Mouse (Mus musculus) G1E-ER4 (cell line): ENCODE results near the gene Gm49369. TPM values are rescaled to one million over a fixed set of nuclear protein-coding genes. Genes with fewer than 3 reads are reported as not detected.

Experiments used
- GATA1 ChIP-seq: IDR thresholded peaks from one replicate; pipeline ENCODE4 v1.8.0; 2012; ENCODE audit warnings: low read length, inconsistent platforms
- polyA plus RNA-seq: library from polyadenylated mRNA; stranded (reverse); fragments of >175 nt; gene quantifications from 2 replicates; pipeline ENCODE4 v1.2.3, GENCODE M21; 2012

The Gm49369 gene
- polyA plus RNA-seq, 1 experiment: 24.2 TPM

GRCm38 (mm10) chr7:142385742-142386403, 3.4 kb upstream of the Gm49369 start:
- TF ChIP-seq GATA1: no peak

GRCm38 (mm10) chr7:142384306-142384705, 1.8 kb upstream of the Gm49369 start:
- TF ChIP-seq GATA1: no peak

- no peak for TF ChIP-seq GATA1
These were observed 1.3 kb downstream of the Gm49369 start for GRCm38 (mm10) chr7:142381175-142381574.

GRCm38 (mm10) chr7:142379186-142379585, 3.3 kb downstream of the Gm49369 start:
- TF ChIP-seq GATA1: no peak

- TF ChIP-seq GATA1: peak; percentile 73
These were observed 5.1 kb downstream of the Gm49369 start for GRCm38 (mm10) chr7:142377233-142377925.

- TF ChIP-seq GATA1: no peak
These were observed 6.4 kb downstream of the Gm49369 start for GRCm38 (mm10) chr7:142376096-142376495.

- TF ChIP-seq GATA1: no peak
These were observed 7.2 kb downstream of the Gm49369 start for GRCm38 (mm10) chr7:142375261-142375724.

- no peak for TF ChIP-seq GATA1
These were observed 8.0 kb downstream of the Gm49369 start for GRCm38 (mm10) chr7:142374413-142375015.

- TF ChIP-seq GATA1: no peak
These were observed 8.6 kb downstream of the Gm49369 start, which contains the start of gene Ifitm10 for GRCm38 (mm10) chr7:142373641-142374412. Gene Ifitm10, minus strand, starts transcription at chr7:142373753.

- TF ChIP-seq GATA1: no peak
These were observed 9.4 kb downstream of the Gm49369 start for GRCm38 (mm10) chr7:142373039-142373438.

- no peak for TF ChIP-seq GATA1
These were observed 10.5 kb downstream of the Gm49369 start for GRCm38 (mm10) chr7:142371768-142372661.

GRCm38 (mm10) chr7:142371398-142371767, 11.1 kb downstream of the Gm49369 start:
- no peak for TF ChIP-seq GATA1

GRCm38 (mm10) chr7:142370937-142371336, 11.5 kb downstream of the Gm49369 start:
- no peak for TF ChIP-seq GATA1

- no peak for TF ChIP-seq GATA1
These were observed 12.6 kb downstream of the Gm49369 start for GRCm38 (mm10) chr7:142369820-142370219.

- no peak for TF ChIP-seq GATA1
These were observed 13.6 kb downstream of the Gm49369 start for GRCm38 (mm10) chr7:142368856-142369255.
